25 mouse cellular contexts compared by ENCODE assay signal in genomic region chr11:21116623-21117295, GRCm38 (mm10).
"Had no signal": no experiment of that assay in that cellular context is flagged by ENCODE, and none has a peak within 500 bp of the region (broad histone marks: within the 10 kb centered on the region; RNA-seq: fewer than 3 reads in every experiment).

No protein-coding gene starts in this region.

- H3K27ac ChIP-seq: heart, adult 2 months; heart, embryonic 13.5 days; heart, embryonic 15.5 days; hindbrain, embryonic 13.5 days; hindbrain, embryonic 15.5 days; hindbrain, postnatal 0 days; left cerebral cortex, adult 2 months; limb, embryonic 10.5 days; limb, embryonic 12.5 days; liver, embryonic 13.5 days; liver, embryonic 15.5 days had no signal

- DNase-seq: gastrocnemius, postnatal 14 days; gastrocnemius, postnatal 36 days; heart, adult 11 months; heart, adult 2 months; heart, postnatal 14 days; heart, postnatal 36 days; kidney, adult 2 months; kidney, adult 9 months; kidney, postnatal 10 days; kidney, postnatal 25 days; kidney, postnatal 4 days; layer of hippocampus, adult 9-11 months; liver; liver, embryonic 13.5 days had no signal

- H3K4me2 ChIP-seq: heart, embryonic 11.5 days; heart, embryonic 13.5 days; heart, embryonic 15.5 days; hindbrain, embryonic 13.5 days; hindbrain, embryonic 15.5 days; limb, embryonic 12.5 days; liver, embryonic 11.5 days; liver, embryonic 13.5 days; liver, embryonic 15.5 days had no signal

- H3K4me3 ChIP-seq: heart, adult 2 months; heart, embryonic 13.5 days; heart, embryonic 15.5 days; hindbrain, embryonic 13.5 days; hindbrain, embryonic 15.5 days; left cerebral cortex, adult 2 months; limb, embryonic 10.5 days; limb, embryonic 12.5 days; liver, embryonic 13.5 days; liver, embryonic 15.5 days had no signal

- H3K36me3 ChIP-seq: heart, embryonic 13.5 days; heart, embryonic 15.5 days; hindbrain, embryonic 13.5 days; hindbrain, embryonic 15.5 days; limb, embryonic 10.5 days; limb, embryonic 12.5 days; liver, embryonic 13.5 days; liver, embryonic 15.5 days had no signal

- H3K4me1 ChIP-seq: heart, embryonic 15.5 days; limb, embryonic 10.5 days; limb, embryonic 12.5 days had no signal

- ATAC-seq: hindbrain, postnatal 0 days had no signal

- H3K27me3 ChIP-seq: heart, embryonic 13.5 days; heart, embryonic 15.5 days; hindbrain, embryonic 13.5 days; hindbrain, embryonic 15.5 days; limb, embryonic 12.5 days; liver, embryonic 13.5 days; liver, embryonic 15.5 days had no signal

- H3K9me3 ChIP-seq: heart, embryonic 13.5 days; heart, embryonic 15.5 days; hindbrain, embryonic 13.5 days; hindbrain, embryonic 15.5 days; limb, embryonic 10.5 days; limb, embryonic 12.5 days; liver, embryonic 13.5 days; liver, embryonic 15.5 days had no signal

- H3K9ac ChIP-seq: heart, embryonic 13.5 days; heart, embryonic 15.5 days; hindbrain, embryonic 13.5 days; hindbrain, embryonic 15.5 days; limb, embryonic 12.5 days; liver, embryonic 13.5 days; liver, embryonic 15.5 days had no signal
